Mouse (Mus musculus) MEL (cell line): ENCODE data around the gene Skap2.

Experiments
- CTCF ChIP-seq, 3 experiments: IDR thresholded peaks in 2 of 3; conservative IDR thresholded peaks in 1 of 3; 2 replicates each; pipeline ENCODE4 v1.5.1; 2011 to 2012; ENCODE audit warnings: low read length in 3 of 3, low read depth in 2 of 3, mild to moderate bottlenecking in 2 of 3, improper control_type of control experiment in 1 of 3, inconsistent platforms in 1 of 3, mixed read lengths in 1 of 3, moderate library complexity in 1 of 3; ENCODE audit not compliant: control insufficient read depth in 1 of 3, insufficient read depth in 1 of 3, poor library complexity in 1 of 3, severe bottlenecking in 1 of 3
- E2F4 ChIP-seq: IDR thresholded peaks from 2 replicates; pipeline ENCODE4 v1.6.1; 2011; ENCODE audit warnings: low read depth, low read length, improper control_type of control experiment, borderline replicate concordance
- GABPA ChIP-seq: IDR thresholded peaks from 2 replicates; pipeline ENCODE4 v1.6.1; 2012; ENCODE audit warnings: low read depth, mild to moderate bottlenecking, inconsistent platforms, low read length, improper control_type of control experiment, moderate library complexity
- MAFK ChIP-seq: IDR thresholded peaks from 2 replicates; pipeline ENCODE4 v1.6.1; 2011; ENCODE audit warnings: low read depth, mild to moderate bottlenecking, low read length, improper control_type of control experiment, borderline replicate concordance
- MAX ChIP-seq: IDR thresholded peaks from 2 replicates; pipeline ENCODE4 v1.6.1; 2011; ENCODE audit warnings: low read length, improper control_type of control experiment
- NELFE ChIP-seq: IDR thresholded peaks from 2 replicates; pipeline ENCODE4 v1.6.1; 2011; ENCODE audit warnings: low read depth, low read length, improper control_type of control experiment
- POLR2A ChIP-seq, 2 experiments: IDR thresholded peaks; 2 replicates each; pipeline ENCODE4 v1.6.1; 2011 to 2012; ENCODE audit warnings: low read length in 2 of 2, mild to moderate bottlenecking in 2 of 2, control low read depth in 1 of 2, improper control_type of control experiment in 1 of 2, low read depth in 1 of 2, moderate library complexity in 1 of 2; ENCODE audit not compliant: control insufficient read depth in 1 of 2, insufficient read depth in 1 of 2, poor library complexity in 1 of 2
- SMC3 ChIP-seq: IDR thresholded peaks from 2 replicates; pipeline ENCODE4 v1.6.1; 2011; ENCODE audit warnings: low read depth, low read length, improper control_type of control experiment
- TCF12 ChIP-seq: IDR thresholded peaks from 2 replicates; pipeline ENCODE4 v1.6.1; 2014; ENCODE audit warnings: low read depth, mild to moderate bottlenecking, inconsistent platforms, low read length, improper control_type of control experiment, moderate library complexity
- USF1 ChIP-seq: IDR thresholded peaks from 2 replicates; pipeline ENCODE4 v1.6.1; 2014; ENCODE audit warnings: low read depth, mild to moderate bottlenecking, inconsistent platforms, low read length, improper control_type of control experiment, moderate library complexity
- ZKSCAN1 ChIP-seq: IDR thresholded peaks from 2 replicates; pipeline ENCODE4 v1.6.1; 2012; ENCODE audit warnings: low read depth, mild to moderate bottlenecking, inconsistent platforms, low read length, improper control_type of control experiment, moderate library complexity
- ZNF384 ChIP-seq: IDR thresholded peaks from 2 replicates; pipeline ENCODE4 v1.6.1; 2012; ENCODE audit warnings: low read depth, mild to moderate bottlenecking, inconsistent platforms, low read length, improper control_type of control experiment

DNA sequence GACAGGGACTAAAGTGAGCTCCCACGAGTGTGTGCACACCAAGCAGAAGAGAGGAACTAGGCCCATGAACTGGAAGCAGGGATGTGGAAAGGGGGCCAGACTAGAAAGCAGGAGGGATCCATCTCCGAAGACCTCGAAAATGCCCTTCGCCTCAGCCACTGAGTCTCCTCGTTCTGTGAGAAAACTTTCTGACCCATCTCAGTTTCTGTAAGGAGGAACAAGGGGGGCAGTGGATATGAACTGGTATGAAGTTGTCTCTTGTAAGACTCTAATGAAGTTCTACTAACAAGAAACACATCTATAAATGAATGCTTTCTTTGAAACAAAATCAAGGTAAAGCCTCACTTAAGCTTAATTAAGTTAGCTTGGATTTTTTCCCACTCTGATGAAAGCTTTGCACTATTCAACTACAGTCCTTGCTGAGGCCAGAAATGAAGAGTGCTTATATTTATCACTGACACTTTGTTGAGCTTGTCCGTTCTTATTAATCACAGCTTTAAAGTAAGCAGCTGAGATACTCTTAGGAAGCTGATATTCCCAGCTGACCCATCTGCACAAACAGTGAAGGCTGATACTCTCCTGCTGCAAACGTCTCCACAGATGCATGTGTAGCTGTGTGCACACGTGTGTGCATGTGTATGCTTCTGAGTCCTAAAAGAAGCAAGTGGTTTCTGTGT lies 113.9 kb downstream of the Skap2 start:
- TF ChIP-seq POLR2A (IDR thresholded peaks at IDR 0.05; ENCODE audit: control insufficient read depth in 1 of 2, insufficient read depth in 1 of 2, low read depth in 1 of 2, low read length in 2 of 2, poor library complexity in 1 of 2) (no peak), CTCF (IDR thresholded peaks at IDR 0.05 in 2 of 3, conservative IDR thresholded peaks at IDR 0.05 in 1 of 3; ENCODE audit: control insufficient read depth in 1 of 3, insufficient read depth in 1 of 3, low read depth in 2 of 3, low read length in 3 of 3, poor library complexity in 1 of 3, severe bottlenecking in 1 of 3) (no peak), MAX (no peak), SMC3 (no peak), GABPA (no peak), NELFE (no peak), ZNF384 (no peak), ZKSCAN1 (no peak), MAFK (no peak), USF1 (no peak), TCF12 (no peak), E2F4 (no peak)
